Mouse (Mus musculus) spleen, postnatal 4 days (tissue): Measurements from ENCODE around the gene Ppp3ca.

ENCODE experiments used
- DNase-seq, 2 experiments: peaks; one replicate each; pipeline ENCODE4 v3.0.0; 2022; ENCODE audit warnings: low spot score in 2 of 2

Ppp3ca gene

DNA sequence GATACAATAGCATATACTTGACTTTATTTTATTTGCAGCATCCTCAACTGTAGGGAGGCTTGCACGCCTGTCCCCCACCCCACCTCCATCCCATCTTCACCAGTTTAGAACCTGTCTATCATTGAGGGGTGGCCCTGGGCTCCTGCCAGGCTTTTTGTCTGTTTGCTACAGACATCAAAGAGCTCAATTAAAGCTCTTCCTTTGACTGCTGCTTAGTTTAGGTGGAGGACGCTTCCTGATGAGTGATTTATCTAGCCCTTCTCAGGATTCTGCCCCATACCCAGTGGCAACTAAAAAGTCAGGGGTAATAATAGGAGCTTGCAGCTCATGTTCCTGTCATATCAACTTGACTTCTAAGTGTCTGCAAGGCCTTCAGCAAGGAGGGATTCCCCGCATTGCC is 239.6 kb downstream of the Ppp3ca start:
- no peak for DNase-seq

DNA sequence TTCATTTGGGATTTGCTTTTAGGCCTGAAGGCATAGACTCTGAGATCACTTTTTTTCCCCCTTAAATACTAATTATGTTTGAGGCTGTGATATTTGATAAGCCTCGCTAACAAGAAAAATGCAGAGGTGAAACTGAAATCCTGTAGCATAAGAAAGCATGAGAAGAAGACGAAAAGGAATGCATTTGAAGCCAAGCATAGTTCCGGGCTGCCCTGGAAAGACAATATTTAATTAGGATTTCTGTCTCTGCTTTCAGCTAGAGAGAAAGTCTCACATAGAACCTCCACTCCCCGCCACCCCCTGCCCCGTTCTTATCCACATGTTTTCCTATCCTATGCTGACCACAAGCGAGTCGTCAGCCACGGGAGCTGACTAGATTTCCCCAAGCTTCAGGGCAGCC is 241.4 kb downstream of the Ppp3ca start:
- DNase-seq: no peak

DNA sequence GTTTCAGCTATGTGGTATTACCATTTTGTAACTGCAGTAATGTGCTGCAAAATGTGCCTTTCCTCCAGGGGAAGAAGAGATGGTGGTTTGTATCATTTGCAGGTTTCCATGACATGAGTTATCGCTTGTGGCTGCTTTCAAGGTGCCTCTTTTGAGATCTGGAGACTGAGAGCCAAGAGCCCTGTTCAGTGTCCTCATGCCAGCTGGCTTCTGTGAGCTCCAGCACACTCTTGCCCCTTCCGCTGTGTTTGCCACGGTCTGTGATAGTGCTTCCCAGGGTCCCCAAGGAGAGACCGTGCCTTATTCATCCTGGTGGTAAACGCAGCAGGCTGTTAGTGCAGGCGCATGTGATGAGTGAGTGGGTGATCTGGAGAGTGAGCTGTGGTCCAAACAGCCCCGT is 247.2 kb downstream of the Ppp3ca start:
- DNase-seq: no peak

DNA sequence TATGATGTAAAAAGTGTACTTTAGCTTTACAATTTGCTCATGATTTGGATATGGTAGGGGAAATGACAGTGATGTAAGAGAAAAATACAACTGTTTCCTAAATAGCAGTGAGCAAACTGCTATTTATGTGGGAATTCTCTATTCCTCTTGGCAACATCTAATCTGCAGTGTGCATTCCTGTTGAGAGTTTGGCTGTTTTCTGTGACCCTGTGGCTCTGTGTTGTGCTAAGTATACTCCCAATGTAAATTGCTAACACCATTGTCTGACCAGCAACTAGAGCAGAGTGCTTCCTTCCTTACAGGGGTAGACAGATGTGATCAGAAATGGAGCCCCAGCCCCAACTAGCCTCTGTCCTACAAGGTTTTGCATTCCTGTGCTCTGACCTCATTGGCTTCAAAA is 263.1 kb downstream of the Ppp3ca start:
- no peak for DNase-seq

DNA sequence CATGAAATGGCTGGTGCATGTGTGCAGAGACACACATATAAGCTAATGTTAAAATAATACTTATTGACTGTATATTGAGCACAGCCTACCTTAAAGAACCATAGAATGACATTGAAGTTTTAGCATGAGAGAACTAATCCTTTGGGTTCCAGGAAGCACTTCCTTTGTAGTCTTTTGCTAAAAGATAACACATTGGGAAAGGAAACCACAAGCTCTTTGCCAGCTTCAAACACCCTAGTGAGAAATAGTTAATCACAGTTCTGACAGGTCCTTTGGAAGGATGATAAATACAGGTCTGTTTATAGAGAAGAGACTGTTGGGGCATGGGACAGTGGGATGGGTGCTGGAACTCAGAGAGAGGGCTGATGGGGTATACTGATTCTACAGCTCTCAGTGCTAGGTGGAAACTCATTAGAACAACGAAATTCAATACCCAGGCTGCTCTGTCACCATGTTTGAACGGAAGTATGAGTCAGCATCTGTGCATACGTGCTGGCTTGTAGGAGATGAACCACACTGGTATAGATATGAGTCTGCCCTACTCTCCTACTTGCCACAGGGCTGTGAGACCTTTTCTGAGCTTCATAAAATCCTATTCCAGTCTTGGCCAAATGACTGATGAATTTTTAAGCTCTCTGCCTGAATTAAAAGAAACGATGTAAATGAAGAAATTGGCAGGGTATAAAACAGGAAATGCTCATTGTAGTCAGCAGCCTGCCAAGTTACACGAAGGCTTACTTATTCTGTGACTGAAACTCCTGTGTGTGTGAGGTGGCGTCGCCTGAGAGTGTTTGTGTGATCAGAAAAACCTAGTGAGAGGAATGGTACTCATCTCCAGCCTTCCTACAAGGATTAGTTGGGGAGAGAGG is 271.0 kb downstream of the Ppp3ca start:
- no peak for DNase-seq

DNA sequence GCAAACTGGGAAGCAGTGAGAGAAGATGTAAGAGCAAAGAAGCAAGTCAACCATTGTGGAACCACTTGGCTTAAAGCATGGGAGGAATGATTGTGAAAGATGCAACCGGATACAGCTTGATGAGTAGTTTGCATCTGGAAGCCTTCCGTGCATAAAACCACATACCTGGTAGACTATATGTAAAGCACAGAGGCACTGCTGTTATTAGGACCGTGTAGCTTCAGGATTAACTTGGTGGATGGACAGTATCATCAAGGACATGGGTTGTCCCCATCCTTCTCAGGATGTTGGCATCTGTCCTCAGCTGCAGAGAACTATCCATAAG is 271.6 kb downstream of the Ppp3ca start:
- DNase-seq: no peak

DNA sequence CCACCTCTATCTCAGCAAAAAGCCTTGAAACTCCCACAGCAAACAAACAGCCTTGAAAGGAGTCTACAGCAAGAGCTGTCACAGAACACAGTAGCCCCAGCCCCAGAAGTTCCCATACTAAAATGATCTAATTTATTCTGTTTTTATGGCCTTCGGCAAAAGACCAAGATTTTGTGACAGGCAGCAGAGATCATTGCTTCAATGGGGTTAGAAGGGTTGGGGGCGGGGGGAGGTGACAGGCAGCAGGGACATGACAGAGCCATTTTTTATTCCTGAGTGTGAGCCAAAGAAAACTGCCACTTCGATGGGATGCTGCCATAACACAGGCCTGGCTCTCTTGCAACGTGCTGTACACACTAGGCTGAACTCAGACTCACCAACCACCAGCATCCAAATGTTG is 275.6 kb downstream of the Ppp3ca start:
- no peak for DNase-seq

DNA sequence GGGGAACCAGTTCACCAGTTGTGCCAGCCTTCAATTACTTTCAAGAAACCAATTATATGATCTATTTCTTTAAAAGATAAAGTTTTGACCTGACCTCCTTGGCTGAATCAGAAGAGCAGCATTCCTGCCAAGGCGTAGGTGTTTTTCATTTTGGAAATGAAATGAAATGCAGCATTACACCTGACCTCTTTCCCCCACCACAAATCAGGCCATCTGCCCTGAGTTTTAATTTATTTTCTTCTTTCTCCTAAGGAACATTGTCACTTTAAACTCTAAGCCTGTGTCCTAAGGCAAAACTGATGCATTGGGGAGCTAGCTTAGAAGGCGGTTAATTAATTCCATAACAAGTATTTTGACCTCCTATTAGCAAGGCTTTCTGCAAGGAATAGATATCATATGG is 276.7 kb downstream of the Ppp3ca start:
- DNase-seq: no peak

DNA sequence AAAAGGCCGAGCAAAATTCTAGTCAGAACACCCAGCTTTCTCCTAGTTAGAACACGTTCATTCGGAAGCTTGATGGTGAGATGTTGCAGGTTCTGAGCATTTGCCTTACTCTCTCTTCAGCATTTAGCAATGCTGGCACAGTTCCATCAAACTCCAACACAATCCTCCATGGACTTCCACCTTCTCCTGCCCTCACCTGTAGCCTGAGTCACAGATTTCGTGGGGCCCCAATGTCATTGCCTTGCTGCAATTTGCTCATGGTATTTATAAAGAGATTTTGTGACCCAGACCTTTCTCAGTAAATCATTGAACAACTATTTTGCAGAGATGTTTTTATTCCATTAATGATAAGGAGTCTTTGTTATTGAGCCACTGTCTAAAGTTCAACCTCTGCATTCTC is 278.2 kb downstream of the Ppp3ca start:
- DNase-seq: no peak

DNA sequence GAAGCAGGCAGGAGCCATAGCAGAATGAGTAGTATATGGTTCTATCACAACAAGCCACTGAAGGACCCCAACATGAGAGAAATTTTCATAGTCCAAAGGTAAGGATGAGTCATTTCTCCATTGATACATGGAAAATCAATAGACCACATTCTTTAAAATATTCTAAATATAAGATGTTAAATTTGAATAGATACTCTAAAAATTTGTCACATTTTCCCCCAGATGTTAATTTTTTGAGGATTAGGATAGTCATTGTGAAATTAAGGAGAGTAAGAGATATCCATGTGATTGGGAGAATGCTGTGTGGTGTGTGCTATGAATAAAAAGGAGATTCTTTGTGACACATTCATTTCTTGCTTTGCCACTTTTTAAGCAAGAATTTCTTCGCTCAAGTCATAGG is 281.9 kb downstream of the Ppp3ca start:
- DNase-seq: no peak

DNA sequence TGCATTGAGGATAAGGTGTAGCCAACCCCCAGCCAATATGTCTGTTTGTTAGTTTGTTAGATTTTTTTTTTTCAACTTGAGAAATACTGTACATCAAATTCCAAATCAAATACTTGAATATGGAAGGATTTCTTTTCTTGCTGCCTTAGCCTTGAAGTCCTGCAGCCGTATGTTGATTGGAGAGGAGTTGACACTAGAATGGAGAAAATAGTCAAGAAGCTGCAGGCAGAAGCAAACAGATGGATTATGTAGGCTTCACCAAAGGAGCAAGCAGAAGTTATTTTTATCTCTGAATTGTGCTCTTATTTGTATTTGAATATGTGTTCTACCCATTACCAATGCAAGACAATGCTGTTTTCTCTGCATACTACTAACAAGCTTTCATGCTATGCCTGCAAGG is 282.9 kb downstream of the Ppp3ca start:
- DNase-seq: no peak

DNA sequence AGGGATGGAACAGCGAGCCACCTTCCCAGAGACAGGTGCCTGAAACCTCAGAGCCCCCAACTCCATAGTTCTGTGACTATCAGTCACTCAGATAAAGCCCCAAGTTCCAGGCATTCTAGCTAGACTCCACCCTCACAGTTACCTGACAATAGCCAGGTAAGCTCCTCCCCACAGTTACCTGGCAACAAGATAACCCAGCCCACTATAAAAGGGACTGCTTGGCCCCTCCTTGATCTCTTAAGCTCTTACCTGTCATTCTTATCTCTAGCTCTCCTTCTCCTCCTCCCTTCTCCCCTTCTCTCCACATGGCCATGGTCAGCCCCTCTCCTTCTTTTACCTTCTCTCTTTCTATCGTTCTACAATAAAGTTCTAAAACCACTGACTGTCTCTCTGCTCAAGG is 285.1 kb downstream of the Ppp3ca start:
- DNase-seq: no peak

DNA sequence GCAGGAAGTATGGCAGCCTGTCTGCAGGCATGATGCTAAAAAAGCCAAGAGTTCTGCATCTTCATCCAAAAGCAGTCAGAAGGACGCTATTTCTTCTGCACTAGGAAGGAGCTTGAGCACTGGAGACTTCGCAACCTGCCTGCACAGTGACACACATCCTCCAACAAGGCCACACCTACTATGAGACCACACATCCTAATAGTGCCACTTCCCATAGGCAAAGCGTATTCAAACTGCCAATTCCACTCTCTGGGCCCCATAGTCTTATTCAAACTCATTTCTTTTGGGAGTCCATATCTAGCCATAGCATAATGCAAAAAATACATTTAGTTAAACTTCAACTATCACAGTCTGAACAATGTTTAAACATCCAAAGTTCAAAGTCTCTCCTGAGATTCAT is 290.4 kb downstream of the Ppp3ca start:
- DNase-seq: no peak

DNA sequence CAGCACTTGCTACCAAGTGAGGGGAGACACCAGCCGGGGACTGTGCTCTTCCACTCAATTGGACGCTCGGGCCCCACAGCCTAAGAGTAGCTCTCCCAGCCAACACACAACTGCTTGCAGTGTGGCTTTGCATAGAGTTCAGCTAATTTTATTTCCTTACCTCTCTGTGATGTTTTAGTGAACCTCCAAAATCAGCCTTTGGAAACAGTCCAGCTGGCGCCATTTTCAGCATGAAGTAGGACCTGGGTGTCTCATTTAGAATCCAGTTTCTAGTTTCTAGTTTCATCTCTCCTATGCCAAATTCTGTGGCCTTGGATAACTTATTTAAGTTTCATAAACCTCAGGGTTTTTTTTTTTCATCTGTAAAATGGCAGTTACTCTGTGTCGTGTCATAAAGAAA is 296.9 kb downstream of the Ppp3ca start:
- no peak for DNase-seq

DNA sequence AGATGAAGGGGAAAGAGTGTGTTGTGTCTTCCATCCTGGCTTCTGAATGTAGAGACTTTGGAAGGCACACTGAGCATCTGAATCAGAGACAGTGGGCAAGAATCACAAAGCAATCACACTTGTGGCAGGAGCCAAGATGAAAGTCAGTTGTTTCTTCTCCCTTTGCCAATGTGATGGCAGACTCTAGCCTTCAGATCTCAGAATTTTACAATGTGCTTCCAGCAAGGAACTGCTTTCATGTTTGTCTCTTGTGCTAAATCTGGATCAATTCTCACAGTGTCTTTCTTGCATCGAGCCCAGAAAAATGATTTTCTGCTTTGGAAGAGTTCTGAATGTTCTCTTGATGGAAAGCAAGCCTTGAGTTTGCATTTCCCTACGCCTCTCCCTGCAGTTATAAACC is 297.6 kb downstream of the Ppp3ca start:
- no peak for DNase-seq

DNA sequence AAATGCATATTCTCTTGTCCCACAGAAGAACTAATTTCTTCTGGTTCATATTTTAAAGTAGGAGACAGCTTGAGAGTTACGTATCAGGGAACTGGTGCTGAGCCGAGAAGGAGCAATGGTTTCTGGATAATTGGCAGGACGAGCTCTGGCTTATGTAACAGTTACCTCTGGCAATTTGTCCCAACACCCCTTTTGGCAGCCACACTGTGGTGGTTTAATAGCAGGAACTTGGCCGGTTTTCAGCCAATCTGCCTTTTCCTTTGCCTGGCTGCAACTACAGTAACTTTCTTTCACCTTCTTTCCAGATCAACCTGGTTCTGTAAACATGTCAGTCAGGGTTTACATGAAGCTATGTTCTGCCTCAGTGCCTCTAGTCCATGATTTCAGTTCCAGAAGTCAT is 299.9 kb downstream of the Ppp3ca start:
- no peak for DNase-seq

DNA sequence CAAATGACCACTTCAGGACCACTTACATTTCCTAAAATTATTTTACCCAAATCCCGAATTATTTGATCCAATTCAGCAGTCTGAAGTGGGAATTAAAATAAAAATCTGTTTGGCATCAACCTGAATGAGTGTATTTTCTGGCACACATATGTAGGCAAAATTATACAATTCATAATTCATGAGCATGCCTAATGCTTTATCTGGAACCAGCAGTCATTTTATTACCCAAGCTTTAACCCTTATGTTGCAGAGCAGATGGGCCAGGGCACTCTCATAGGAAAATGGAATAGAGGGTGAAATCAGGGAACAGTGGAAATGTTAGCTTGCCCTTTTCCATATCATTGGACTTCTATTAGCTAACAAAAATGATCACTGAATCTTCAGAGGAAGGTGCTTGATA is 307.9 kb downstream of the Ppp3ca start:
- DNase-seq: no peak

DNA sequence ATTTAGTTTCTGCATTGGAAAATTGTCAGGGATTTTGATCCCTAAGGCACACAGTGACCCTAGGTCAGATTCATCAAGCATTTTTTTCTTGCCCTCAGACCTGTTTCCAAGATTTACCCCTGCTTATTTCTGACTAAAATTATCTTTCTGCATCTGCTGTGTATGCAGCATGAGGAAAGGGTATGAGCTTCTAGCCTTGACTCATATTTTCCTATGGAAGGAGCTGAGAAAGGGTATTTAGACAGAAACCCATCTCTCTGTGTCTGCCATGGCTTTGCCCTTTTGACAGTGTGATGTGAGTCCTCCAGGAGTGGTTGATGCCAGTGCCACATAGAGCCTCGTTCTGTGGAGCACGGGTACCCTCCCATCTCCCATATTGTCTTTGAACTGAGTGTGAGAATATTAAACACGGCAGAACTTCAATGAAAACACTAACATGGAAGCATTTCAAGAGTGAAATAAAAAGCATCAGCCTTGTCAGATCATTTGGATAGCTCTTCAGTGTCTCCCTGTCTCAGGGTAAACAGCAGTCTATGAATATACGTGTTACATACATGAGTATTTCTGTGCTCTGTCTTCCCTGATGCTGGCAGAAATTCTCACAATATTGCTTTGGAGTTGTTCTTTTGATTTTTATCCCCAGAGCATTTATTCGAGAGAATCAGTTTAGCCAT is 311.1 kb downstream of the Ppp3ca start:
- DNase-seq: no peak

DNA sequence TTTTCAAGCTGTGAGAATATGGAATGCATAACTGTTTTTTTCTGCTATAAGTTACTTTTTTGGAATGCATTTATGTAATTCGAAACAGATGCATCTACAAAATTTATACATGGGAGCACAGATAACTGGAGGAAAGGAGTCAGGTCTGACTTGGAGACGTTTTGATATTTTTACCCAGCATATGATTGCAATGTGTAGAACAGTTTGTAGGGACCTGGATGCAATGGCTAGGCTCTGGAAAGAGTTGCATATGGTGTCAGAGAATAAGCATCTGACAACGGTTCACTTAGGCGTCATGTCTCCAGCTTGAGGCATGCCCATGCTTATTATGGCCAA is 311.6 kb downstream of the Ppp3ca start:
- DNase-seq: no peak

DNA sequence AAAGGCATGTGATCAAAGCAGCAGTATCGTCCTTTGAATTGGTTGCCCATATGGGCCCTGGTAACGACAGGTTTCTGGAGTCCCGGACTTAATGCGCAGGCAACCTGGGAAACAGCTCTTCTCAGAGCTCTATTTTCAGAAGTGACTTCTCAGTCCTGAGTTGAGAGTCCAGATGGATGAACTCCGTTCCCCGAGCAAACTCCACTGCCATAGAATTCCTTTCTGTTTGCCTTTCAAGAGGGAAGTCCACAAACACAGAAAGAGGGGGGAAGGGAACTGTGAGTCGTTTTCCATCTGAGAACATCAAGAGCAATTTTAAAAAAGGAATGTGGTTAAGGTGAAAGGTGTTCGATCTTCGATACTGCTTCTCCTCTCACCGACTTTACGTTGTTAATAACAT is 312.1 kb downstream of the Ppp3ca start:
- no peak for DNase-seq

DNA sequence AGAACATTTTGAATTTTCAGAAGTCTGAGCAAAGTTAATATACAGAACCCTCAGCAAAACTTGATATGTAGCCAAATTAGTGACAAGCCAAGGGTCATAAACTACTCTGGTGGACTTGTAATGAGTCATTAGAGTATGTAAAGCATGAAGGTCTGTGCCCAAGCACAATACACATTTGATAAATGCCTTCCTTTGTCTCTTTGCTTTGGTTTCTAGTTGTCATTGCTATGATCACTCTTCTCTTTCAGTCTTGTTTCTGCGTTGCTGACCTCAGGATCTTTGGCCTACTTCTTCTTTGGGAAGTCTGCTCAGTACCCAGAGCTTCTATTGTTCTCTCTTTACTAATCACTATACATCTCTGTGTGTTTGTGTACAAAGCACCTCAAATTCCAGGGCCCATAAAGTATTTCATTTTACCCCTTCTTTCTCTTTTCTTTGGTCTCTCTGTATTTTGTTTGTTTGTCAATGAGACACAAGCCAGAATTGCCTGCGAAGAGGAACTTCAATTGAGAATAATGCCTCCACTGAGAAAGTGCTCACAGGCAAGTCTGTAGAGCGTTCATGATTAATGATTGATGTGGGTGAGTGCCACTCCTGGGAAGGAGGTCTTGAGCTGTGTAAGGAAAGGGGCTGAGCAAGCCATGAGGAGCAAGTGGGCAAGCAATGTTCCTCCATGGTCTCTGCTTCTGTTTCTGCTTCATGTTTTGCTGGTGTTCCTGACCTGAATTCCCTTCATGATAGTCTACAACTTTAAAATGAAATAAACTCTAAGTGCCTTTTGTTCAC is 316.4 kb downstream of the Ppp3ca start:
- no peak for DNase-seq
